Mouse (Mus musculus) midbrain, embryonic 12.5 days (tissue): ENCODE measurements around the gene Tbcc. TPM values are rescaled to one million over a fixed set of nuclear protein-coding genes. Genes with fewer than 3 reads are reported as not detected.

ENCODE experiments used
- ATAC-seq: fragments of 200-750 bp; cut with Nextera tagmentation; 2 replicates; pipeline ENCODE4 v1.8.0; 2017; ENCODE audit warnings: low read depth, moderate TSS enrichment, moderate library complexity; ENCODE audit not compliant: low FRiP score
- H3K27ac ChIP-seq: fragments of 300-500 bp; sonication (generic); replicated peaks from 2 replicates; pipeline ENCODE4 v1.5.1; 2016; ENCODE audit warnings: mild to moderate bottlenecking
- H3K27me3 ChIP-seq: fragments of 300-500 bp; sonication (generic); 2 replicates; pipeline ENCODE4 v1.6.1; 2016; ENCODE audit warnings: mild to moderate bottlenecking
- H3K36me3 ChIP-seq: fragments of 300-500 bp; sonication (generic); 2 replicates; pipeline ENCODE4 v1.6.1; 2016
- H3K4me1 ChIP-seq: fragments of 300-500 bp; sonication (generic); 2 replicates; pipeline ENCODE4 v1.6.1; 2016
- H3K4me2 ChIP-seq: fragments of 300-500 bp; sonication (generic); replicated peaks from 2 replicates; pipeline ENCODE4 v1.6.1; 2016; ENCODE audit warnings: mild to moderate bottlenecking, moderate library complexity
- H3K4me3 ChIP-seq: fragments of 300-500 bp; sonication (generic); 2 replicates; pipeline ENCODE4 v1.5.1; 2016; ENCODE audit warnings: mild to moderate bottlenecking
- H3K9ac ChIP-seq: fragments of 300-500 bp; sonication (generic); replicated peaks from 2 replicates; pipeline ENCODE4 v1.6.1; 2016; ENCODE audit warnings: mild to moderate bottlenecking, moderate library complexity
- H3K9me3 ChIP-seq: fragments of 300-500 bp; sonication (generic); 2 replicates; pipeline ENCODE4 v1.6.1; 2016; ENCODE audit warnings: mild to moderate bottlenecking
- WGBS: fragments of 180-500 bp; shearing (Covaris S2); methylation state at CpG from one replicate; pipeline ENCODE4 v1.1.7; 2016; 5-methylcytosine and 5-hydroxymethylcytosine counted together
- polyA plus RNA-seq: library from polyadenylated mRNA; unstranded; fragments of >200 nt; fragmentation: Nextera tagmentation; extraction: Ambion mirVana; gene quantifications from 2 replicates; pipeline ENCODE4 v1.2.1, GENCODE M21; 2016

Gene Tbcc
- polyA plus RNA-seq, 1 experiment from 2014 or later, result 75.1 TPM

GRCm38 (mm10) chr17:46888511-46889212 lies 1.8 kb upstream of the Tbcc start:
- ATAC-seq, result no peak
- H3K27ac ChIP-seq, result peak overlapping the region; percentile 96

DNA sequence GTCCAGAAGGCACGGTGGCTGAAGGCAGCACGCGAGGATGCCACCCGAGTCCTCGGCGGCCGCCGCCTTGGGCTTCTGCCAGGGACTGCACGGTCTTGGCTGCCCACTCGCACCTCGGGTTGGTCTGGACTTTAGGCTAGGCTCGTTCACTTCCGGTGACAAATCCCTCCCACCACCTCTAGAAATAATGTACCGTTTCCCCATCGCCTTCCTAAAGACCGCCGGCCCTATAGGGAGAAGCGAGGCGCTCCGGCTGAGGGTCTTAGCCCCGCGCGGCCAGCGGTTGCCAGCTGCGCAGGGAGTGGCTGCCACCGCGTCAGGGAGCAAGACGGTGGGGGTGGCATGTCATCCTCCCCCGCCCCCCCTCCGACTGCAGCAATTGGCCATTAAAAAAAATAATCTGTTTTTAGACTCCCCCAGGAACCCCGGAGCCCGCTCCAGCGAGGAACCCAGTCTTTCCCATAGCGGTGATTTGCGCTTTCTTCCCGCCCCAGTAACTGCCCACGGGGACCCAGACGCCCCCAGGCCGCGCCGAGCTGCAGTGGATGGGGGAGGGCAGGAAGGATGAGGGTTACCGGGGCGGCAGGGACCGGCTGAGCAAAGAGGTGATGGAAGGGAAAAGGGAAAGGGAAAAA lies 917 bp upstream of the Tbcc start:
- Histone ChIP-seq H3K27ac (peak overlapping the region; percentile 96), H3K27me3 (no peaks in the 10 kb centered on the region), H3K9ac (peak overlapping the region; percentile 76), H3K4me3 (peak overlapping the region; percentile 68), H3K4me1 (peaks cover 35% of the 10 kb centered on the region), H3K4me2 (peak overlapping the region; percentile 93), H3K9me3 (no peaks in the 10 kb centered on the region), H3K36me3 (peaks cover 9% of the 10 kb centered on the region; the same call in 1 of the 2 replicates)
- ATAC-seq, result peak; percentile 67
- under 1% methylated on average over 44 of the region's 44 CpGs for WGBS

More at GRCm38 (mm10) chr17:46888511-46889212, 1.8 kb upstream of the Tbcc start:
- peak overlapping the region; percentile 68 for H3K4me3 ChIP-seq
- H3K36me3 ChIP-seq, result peaks cover 6% of the 10 kb centered on the region; the same call in 1 of the 2 replicates
- peaks cover 35% of the 10 kb centered on the region for H3K4me1 ChIP-seq
- peak overlapping the region; percentile 76 for H3K9ac ChIP-seq
- H3K9me3 ChIP-seq, result no peaks in the 10 kb centered on the region
- WGBS, result 40% methylated on average over 16 of the region's 16 CpGs
- H3K27me3 ChIP-seq, result no peaks in the 10 kb centered on the region
- peak overlapping the region; percentile 93 for H3K4me2 ChIP-seq

- Histone ChIP-seq H3K27ac (peak overlapping the region; percentile 82), H3K4me2 (peak overlapping the region; percentile 90), H3K4me1 (peaks cover 33% of the 10 kb centered on the region), H3K27me3 (no peaks in the 10 kb centered on the region), H3K9me3 (no peaks in the 10 kb centered on the region), H3K9ac (peak overlapping the region; percentile 94), H3K4me3 (peak overlapping the region; percentile 81), H3K36me3 (peaks cover 9% of the 10 kb centered on the region; the same call in 1 of the 2 replicates)
- ATAC-seq, result peak; percentile 28; the same call in 1 of the 2 replicates
- WGBS, result 2% methylated on average over 62 of the region's 64 CpGs
Observed at GRCm38 (mm10) chr17:46890843-46891594, 535 bp downstream of the Tbcc start.

DNA sequence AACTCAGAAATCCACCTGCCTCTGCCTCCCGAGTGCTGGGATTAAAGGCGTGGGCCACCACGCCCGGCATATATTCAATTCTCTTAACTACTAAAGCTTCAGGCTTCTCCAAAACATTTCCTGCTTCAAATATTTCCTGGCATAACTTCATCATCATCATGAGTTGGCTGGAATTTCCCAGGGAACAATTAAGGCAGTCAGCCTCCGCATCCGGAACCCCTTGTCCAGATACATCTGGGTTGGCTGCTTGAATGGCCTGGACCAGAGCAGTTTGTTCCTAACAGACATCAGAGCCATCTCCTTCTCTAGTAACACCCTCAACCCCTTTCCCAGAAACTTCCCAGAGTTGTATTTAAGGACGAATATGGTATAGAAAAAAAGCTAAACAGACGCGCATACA lies 4.9 kb downstream of the Tbcc start:
- Histone ChIP-seq H3K9me3 (no peaks in the 10 kb centered on the region), H3K9ac (no peak overlapping the region), H3K36me3 (peaks cover 9% of the 10 kb centered on the region; the same call in 1 of the 2 replicates), H3K4me1 (peaks cover 23% of the 10 kb centered on the region), H3K4me3 (no peak overlapping the region), H3K27ac (no peak overlapping the region), H3K27me3 (no peaks in the 10 kb centered on the region; the same call in 1 of the 2 replicates), H3K4me2 (no peak overlapping the region)
- WGBS, result 92% methylated on average over 9 of the region's 9 CpGs
- ATAC-seq, result no peak

GRCm38 (mm10) chr17:46897221-46897950 lies 6.9 kb downstream of the Tbcc start:
- Histone ChIP-seq H3K36me3 (peaks cover 9% of the 10 kb centered on the region; the same call in 1 of the 2 replicates), H3K4me1 (peaks cover 9% of the 10 kb centered on the region), H3K9me3 (no peaks in the 10 kb centered on the region), H3K27me3 (no peaks in the 10 kb centered on the region; the same call in 1 of the 2 replicates), H3K9ac (no peak overlapping the region), H3K4me2 (no peak overlapping the region), H3K4me3 (no peak overlapping the region), H3K27ac (no peak overlapping the region)
- 53% methylated on average over 13 of the region's 13 CpGs for WGBS
- no peak for ATAC-seq

DNA sequence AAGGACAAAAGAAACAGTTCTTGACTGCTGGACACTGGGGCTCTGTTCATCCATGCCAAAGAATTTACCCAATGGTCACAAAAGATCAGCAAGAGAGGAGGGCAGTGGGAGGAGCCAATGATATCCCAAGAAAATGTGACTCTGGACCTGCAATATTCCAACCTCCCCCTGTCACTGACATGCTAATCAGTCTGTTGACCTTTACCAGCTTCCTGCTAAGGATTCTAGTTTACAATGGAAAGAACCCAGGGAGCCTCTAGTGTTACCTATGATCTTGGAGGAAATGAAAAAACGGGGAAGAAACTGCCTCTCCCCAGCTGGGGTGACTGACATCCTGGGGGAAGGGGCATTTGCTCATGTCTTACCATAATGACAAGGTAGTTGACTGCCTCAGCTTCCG lies 10.5 kb downstream of the Tbcc start:
- no peaks in the 10 kb centered on the region; the same call in 1 of the 2 replicates for H3K27me3 ChIP-seq
- no peak overlapping the region for H3K4me3 ChIP-seq
- no peaks in the 10 kb centered on the region for H3K4me1 ChIP-seq
- no peaks in the 10 kb centered on the region for H3K9me3 ChIP-seq
- WGBS, result 55% methylated on average over 2 of the region's 2 CpGs
- ATAC-seq, result no peak
- H3K9ac ChIP-seq, result no peak overlapping the region
- no peak overlapping the region for H3K4me2 ChIP-seq
- H3K36me3 ChIP-seq, result no peaks in the 10 kb centered on the region
- H3K27ac ChIP-seq, result no peak overlapping the region

DNA sequence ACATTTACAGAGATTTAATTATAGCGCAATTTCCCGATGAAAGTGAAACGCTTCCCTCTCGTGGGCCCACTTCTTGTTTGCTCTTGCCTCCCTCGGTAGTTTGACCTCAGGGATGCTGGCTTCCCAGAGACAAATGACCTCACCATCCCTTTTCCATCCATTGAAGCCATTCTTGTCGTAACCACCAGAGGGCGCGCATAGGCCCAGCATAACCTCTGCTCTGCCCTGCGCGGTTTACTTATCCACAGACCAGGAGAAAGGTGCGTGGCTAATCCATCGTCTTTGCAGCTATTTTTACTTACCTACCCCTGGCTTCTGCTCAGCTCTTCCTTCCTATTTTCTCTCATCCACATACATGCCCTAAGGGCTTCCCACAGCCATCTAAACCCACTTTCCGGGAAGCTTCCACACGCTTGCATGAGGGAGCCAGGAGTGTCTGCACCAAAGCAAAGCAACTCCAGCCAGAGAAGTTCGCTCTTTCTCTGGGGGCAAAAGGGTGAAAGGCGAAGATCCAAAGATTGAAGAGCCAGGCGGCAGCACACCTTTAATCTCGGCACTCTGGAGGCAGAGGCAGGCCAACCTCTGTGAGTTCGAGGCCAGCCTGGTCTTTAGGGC lies 13.5 kb downstream of the Tbcc start:
- Histone ChIP-seq H3K9ac (no peak overlapping the region), H3K4me1 (no peaks in the 10 kb centered on the region)
- ATAC-seq, result peak; percentile 62; the same call in 1 of the 2 replicates

GRCm38 (mm10) chr17:46910186-46910585 lies 19.7 kb downstream of the Tbcc start, which contains the start of gene Prph2:
Gene Prph2, plus strand, starts transcription at chr17:46910459.
- 82% methylated on average over 10 of the region's 10 CpGs for WGBS
- no peaks in the 10 kb centered on the region for H3K27me3 ChIP-seq
- H3K9me3 ChIP-seq, result 0 out of 2 replicates have a peak, but pooled peaks cover 2% of the 10 kb centered on the region
- H3K4me1 ChIP-seq, result 0 out of 2 replicates have a peak, but pooled peaks cover 5% of the 10 kb centered on the region
- no peaks in the 10 kb centered on the region for H3K36me3 ChIP-seq
- no peak within 1 kb of the TSS for H3K27ac ChIP-seq
- no peak for ATAC-seq
- no peak within 1 kb of the TSS for H3K9ac ChIP-seq
- no peak within 1 kb of the TSS for H3K4me2 ChIP-seq
- no peak within 1 kb of the TSS for H3K4me3 ChIP-seq

More for the DNA sequence above, 13.5 kb downstream of the Tbcc start:
- H3K4me3 ChIP-seq, result no peak overlapping the region
- no peaks in the 10 kb centered on the region for H3K27me3 ChIP-seq
- H3K36me3 ChIP-seq, result no peaks in the 10 kb centered on the region
- no peak overlapping the region for H3K27ac ChIP-seq
- H3K4me2 ChIP-seq, result no peak overlapping the region
- 25% methylated on average over 19 of the region's 19 CpGs for WGBS
- 0 out of 2 replicates have a peak, but pooled peaks cover 2% of the 10 kb centered on the region for H3K9me3 ChIP-seq

DNA sequence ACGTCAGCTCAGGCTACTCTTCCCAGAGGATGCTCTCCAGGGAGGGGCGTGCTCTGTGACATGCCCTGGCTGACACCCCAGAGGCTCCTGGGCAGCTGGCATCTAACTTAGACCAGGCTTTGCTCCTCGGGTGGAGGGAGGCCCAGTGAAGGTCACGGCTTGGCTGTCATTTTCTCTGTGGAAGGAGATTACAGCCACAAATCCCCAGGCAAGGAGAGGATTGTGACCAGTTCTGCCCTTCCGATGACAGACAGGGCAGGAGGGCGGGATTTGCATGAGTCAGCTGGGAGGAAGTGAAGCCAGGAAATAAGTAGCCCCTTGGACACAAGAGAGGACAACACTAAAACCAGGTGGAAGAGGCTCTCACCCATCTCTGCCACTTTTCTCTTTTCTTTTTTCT lies 21.8 kb downstream of the Tbcc start:
- Histone ChIP-seq H3K9me3 (0 out of 2 replicates have a peak, but pooled peaks cover 2% of the 10 kb centered on the region), H3K9ac (no peak overlapping the region), H3K27me3 (no peaks in the 10 kb centered on the region), H3K4me3 (no peak overlapping the region), H3K4me1 (0 out of 2 replicates have a peak, but pooled peaks cover 5% of the 10 kb centered on the region), H3K36me3 (no peaks in the 10 kb centered on the region), H3K27ac (no peak overlapping the region), H3K4me2 (no peak overlapping the region)
- WGBS, result 35% methylated on average over 6 of the region's 6 CpGs
- ATAC-seq, result no peak

DNA sequence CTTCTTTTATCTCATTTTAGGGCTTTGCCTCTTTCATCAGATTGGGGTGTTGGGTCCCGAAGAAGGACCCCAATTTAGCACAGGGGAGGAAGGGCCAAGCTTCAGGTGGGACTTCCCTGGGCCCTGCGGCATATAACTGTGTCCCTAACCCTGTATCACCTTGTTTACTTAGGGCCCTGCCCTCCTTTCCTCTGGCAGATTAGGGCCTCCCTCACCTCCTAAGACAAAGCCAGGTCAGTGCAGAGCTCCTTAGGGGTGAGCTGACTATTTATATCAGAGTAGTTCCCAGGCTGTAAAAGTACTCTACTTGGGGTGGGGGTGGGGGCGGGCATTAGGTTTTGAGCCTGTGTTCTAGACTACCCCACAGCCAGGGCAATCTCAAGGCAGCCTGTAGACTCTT lies 24.6 kb downstream of the Tbcc start:
- ATAC-seq, result no peak
- no peak overlapping the region for H3K4me2 ChIP-seq
- no peaks in the 10 kb centered on the region for H3K36me3 ChIP-seq
- H3K27ac ChIP-seq, result no peak overlapping the region
- H3K9me3 ChIP-seq, result no peaks in the 10 kb centered on the region
- no peak overlapping the region for H3K4me3 ChIP-seq
- WGBS, result 72% methylated on average over 3 of the region's 3 CpGs
- H3K4me1 ChIP-seq, result 0 out of 2 replicates have a peak, but pooled peaks cover 5% of the 10 kb centered on the region
- no peak overlapping the region for H3K9ac ChIP-seq
- H3K27me3 ChIP-seq, result no peaks in the 10 kb centered on the region

DNA sequence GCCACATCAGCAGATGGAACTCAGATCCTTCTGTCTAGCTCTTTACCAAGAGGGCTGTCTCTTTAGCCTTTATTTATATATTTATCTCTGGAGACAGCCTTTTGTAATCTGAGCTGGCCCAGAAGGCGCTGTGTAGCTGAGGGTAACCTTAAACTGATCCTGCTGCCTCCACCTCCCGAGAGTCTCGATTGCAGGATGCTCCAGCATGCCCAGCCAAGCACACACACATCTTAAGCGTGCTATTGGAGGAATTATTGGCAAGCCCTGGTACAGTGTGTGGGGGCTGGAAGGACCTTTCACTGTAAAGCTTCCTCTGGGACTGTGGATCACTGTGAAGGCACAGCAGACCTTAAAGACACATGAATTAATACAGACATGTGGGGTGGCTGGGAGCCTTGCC lies 28.5 kb downstream of the Tbcc start:
- WGBS, result 43% methylated on average over 4 of the region's 4 CpGs
- no peaks in the 10 kb centered on the region for H3K36me3 ChIP-seq
- no peak overlapping the region for H3K4me2 ChIP-seq
- H3K9ac ChIP-seq, result no peak overlapping the region
- H3K4me1 ChIP-seq, result no peaks in the 10 kb centered on the region
- H3K9me3 ChIP-seq, result no peaks in the 10 kb centered on the region
- H3K27ac ChIP-seq, result no peak overlapping the region
- no peaks in the 10 kb centered on the region for H3K27me3 ChIP-seq
- no peak overlapping the region for H3K4me3 ChIP-seq
- no peak for ATAC-seq
